Mouse (Mus musculus): ENCODE data around the gene Gm2035. TPM values are rescaled to one million over a fixed set of nuclear protein-coding genes. Genes with fewer than 3 reads are reported as not detected.
"Not testable (repeated sequence)": the region's sequence is repeated elsewhere in the genome, so short reads cannot be mapped to it uniquely, and the experiment has no call there.

The Gm2035 gene
- not detected in 2 replicates for polyA plus RNA-seq (2015; fragmentation: Nextera tagmentation; extraction: Ambion mirVana)

- 66% methylated on average over 2 of the region's 2 CpGs for WGBS
- H3K27me3 ChIP-seq (ENCODE audit: control insufficient read depth, insufficient read depth, low read length); H3K9ac ChIP-seq (ENCODE audit: low read length); H3K4me1 ChIP-seq (replicated peaks; ENCODE audit: control insufficient read depth, insufficient read depth); DNase-seq (ENCODE audit: low spot score); H3K36me3 ChIP-seq (ENCODE audit: control insufficient read depth, insufficient read depth, low read length); ATAC-seq (ENCODE audit: low FRiP score, low TSS enrichment); H3K4me2 ChIP-seq (replicated peaks; ENCODE audit: low read depth); H3K9me3 ChIP-seq (ENCODE audit: control insufficient read depth, low read length); H3K4me3 ChIP-seq (ENCODE audit: low read depth, low read length); H3K27ac ChIP-seq (replicated peaks): not testable (repeated sequence)
These were observed at the start of gene Gm2035 for GRCm38 (mm10) chr12:87919721-87920120. Gene Gm2035 (minus strand): TSS chr12:87919857.

- H3K36me3 ChIP-seq (ENCODE audit: control insufficient read depth, insufficient read depth, low read length); DNase-seq (ENCODE audit: low spot score); H3K9ac ChIP-seq (ENCODE audit: low read length); H3K4me1 ChIP-seq (replicated peaks; ENCODE audit: control insufficient read depth, insufficient read depth); H3K4me3 ChIP-seq (ENCODE audit: low read depth, low read length); ATAC-seq (ENCODE audit: low FRiP score, low TSS enrichment); H3K27ac ChIP-seq (replicated peaks); H3K4me2 ChIP-seq (replicated peaks; ENCODE audit: low read depth); H3K27me3 ChIP-seq (ENCODE audit: control insufficient read depth, insufficient read depth, low read length); H3K9me3 ChIP-seq (ENCODE audit: control insufficient read depth, low read length): not testable (repeated sequence)
- WGBS, result 74% methylated on average over 2 of the region's 2 CpGs
These were observed 34.1 kb upstream of the Gm2035 start, which contains the start of gene Gm2042 for GRCm38 (mm10) chr12:87953780-87954179. Gene Gm2042 (plus strand): TSS chr12:87954080.

- 100% methylated on average over 1 of the region's 1 CpGs for WGBS
- H3K9ac ChIP-seq (ENCODE audit: low read length); H3K9me3 ChIP-seq (ENCODE audit: control insufficient read depth, low read length); H3K27ac ChIP-seq (replicated peaks); H3K4me1 ChIP-seq (replicated peaks; ENCODE audit: control insufficient read depth, insufficient read depth); H3K27me3 ChIP-seq (ENCODE audit: control insufficient read depth, insufficient read depth, low read length); H3K4me3 ChIP-seq (ENCODE audit: low read depth, low read length); H3K36me3 ChIP-seq (ENCODE audit: control insufficient read depth, insufficient read depth, low read length); H3K4me2 ChIP-seq (replicated peaks; ENCODE audit: low read depth); ATAC-seq (ENCODE audit: low FRiP score, low TSS enrichment); DNase-seq (ENCODE audit: low spot score): not testable (repeated sequence)
These were observed 24.6 kb downstream of the Gm2035 start, which contains the start of gene Gm2022 for GRCm38 (mm10) chr12:87895070-87895469. Gene Gm2022 (plus strand): TSS chr12:87895370.

- WGBS, result 88% methylated on average over 5 of the region's 5 CpGs
- not testable (repeated sequence) for ATAC-seq (ENCODE audit: low FRiP score, low TSS enrichment)
These were observed 45.9 kb downstream of the Gm2035 start, which contains the start of gene Gm2016 for GRCm38 (mm10) chr12:87873772-87874171. Gene Gm2016 (plus strand): TSS chr12:87874072.

More at GRCm38 (mm10) chr12:87873772-87874171, 45.9 kb downstream of the Gm2035 start, which contains the start of gene Gm2016:
- H3K9ac ChIP-seq (ENCODE audit: low read length); H3K4me3 ChIP-seq (ENCODE audit: low read depth, low read length); DNase-seq (ENCODE audit: low spot score); H3K27me3 ChIP-seq (ENCODE audit: control insufficient read depth, insufficient read depth, low read length); H3K27ac ChIP-seq (replicated peaks); H3K4me2 ChIP-seq (replicated peaks; ENCODE audit: low read depth); H3K4me1 ChIP-seq (replicated peaks; ENCODE audit: control insufficient read depth, insufficient read depth); H3K9me3 ChIP-seq (ENCODE audit: control insufficient read depth, low read length); H3K36me3 ChIP-seq (ENCODE audit: control insufficient read depth, insufficient read depth, low read length): not testable (repeated sequence)

Other genes starting within 250 kb of the Gm2035 start
- gene Gm21319, start 144.1 kb downstream of the Gm2035 start, polyA plus RNA-seq (2015; fragmentation: Nextera tagmentation; extraction: Ambion mirVana), result not detected in 2 replicates
- gene Gm21936, start 124.3 kb downstream of the Gm2035 start, polyA plus RNA-seq (2015; fragmentation: Nextera tagmentation; extraction: Ambion mirVana), result not detected in 2 replicates
- gene BB287469, start 103.3 kb downstream of the Gm2035 start, polyA plus RNA-seq (2015; fragmentation: Nextera tagmentation; extraction: Ambion mirVana), result 0.07 TPM in 1 of 2 replicates, not detected in the other
- not detected in 2 replicates for gene Gm2001, start 77.5 kb downstream of the Gm2035 start, polyA plus RNA-seq (2015; fragmentation: Nextera tagmentation; extraction: Ambion mirVana)
- not detected in 2 replicates for gene Gm2016, start 45.8 kb downstream of the Gm2035 start, polyA plus RNA-seq (2015; fragmentation: Nextera tagmentation; extraction: Ambion mirVana)
- gene Gm2022, start 24.5 kb downstream of the Gm2035 start, polyA plus RNA-seq (2015; fragmentation: Nextera tagmentation; extraction: Ambion mirVana), result not detected in 2 replicates
- gene Gm2042, start 34.2 kb upstream of the Gm2035 start, polyA plus RNA-seq (2015; fragmentation: Nextera tagmentation; extraction: Ambion mirVana), result not detected in 2 replicates
- not detected in 2 replicates for gene Gm2075, start 92.0 kb upstream of the Gm2035 start, polyA plus RNA-seq (2015; fragmentation: Nextera tagmentation; extraction: Ambion mirVana)
- gene Gm6803, start 98.9 kb upstream of the Gm2035 start, polyA plus RNA-seq (2015; fragmentation: Nextera tagmentation; extraction: Ambion mirVana), result not detected in 2 replicates
- not detected in 2 replicates for gene Gm2056, start 107.1 kb upstream of the Gm2035 start, polyA plus RNA-seq (2015; fragmentation: Nextera tagmentation; extraction: Ambion mirVana)
- gene Gm16368, start 163.8 kb upstream of the Gm2035 start, polyA plus RNA-seq (2015; fragmentation: Nextera tagmentation; extraction: Ambion mirVana), result not detected in 2 replicates